Mouse (Mus musculus): Measurements from ENCODE around the gene Hfe2. TPM values are rescaled to one million over a fixed set of nuclear protein-coding genes. Genes with fewer than 3 reads are reported as not detected.
"Not testable (repeated sequence)": the region's sequence is repeated elsewhere in the genome, so short reads cannot be mapped to it uniquely, and the experiment has no call there.

Hfe2 gene
- 1.3 and 1.7 TPM in 2 replicates for polyA plus RNA-seq (2014; fragmentation: Nextera tagmentation; extraction: Ambion mirVana)

DNA sequence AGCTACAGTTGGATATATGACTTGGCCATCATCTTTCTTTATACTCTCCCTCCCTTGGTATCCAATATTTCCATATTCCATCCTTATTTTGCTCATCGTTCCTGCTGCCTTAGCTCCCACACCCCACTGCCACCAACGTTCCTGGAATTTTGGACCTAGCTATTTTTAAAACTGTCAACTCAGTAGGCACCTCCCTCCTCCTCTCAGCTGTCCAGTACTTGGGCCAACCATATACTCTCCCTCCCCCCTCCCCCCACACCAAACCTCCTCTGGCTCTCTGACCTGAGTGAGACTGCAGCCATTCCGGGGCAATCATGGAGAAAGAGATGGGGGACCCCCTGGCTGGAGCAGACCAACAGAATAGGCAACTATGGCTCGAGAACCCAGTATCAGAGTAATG lies at the start of gene Hfe2:
Hfe2 (plus strand) TSS at position 259 of the 400 bp plus-strand sequence.
- DNase-seq (ENCODE audit: low spot score, missing footprints): no peak
- no peak for ATAC-seq (ENCODE audit: low FRiP score)
- Histone ChIP-seq H3K4me3 (ENCODE audit: low read depth, low read length) (no peak within 1 kb of the TSS), H3K4me1 (ENCODE audit: control insufficient read depth, insufficient read depth, low read length) (peaks cover 6% of the 10 kb centered on the region; the same call in 1 of the 2 replicates), H3K9me3 (ENCODE audit: control insufficient read depth, low read length) (no peaks in the 10 kb centered on the region), H3K27ac (ENCODE audit: low read depth, low read length) (no peak within 1 kb of the TSS), H3K4me2 (no peak within 1 kb of the TSS), H3K9ac (ENCODE audit: low read length) (no peak within 1 kb of the TSS), H3K27me3 (ENCODE audit: control insufficient read depth, insufficient read depth, low read length) (peaks cover 19% of the 10 kb centered on the region), H3K36me3 (ENCODE audit: control insufficient read depth, insufficient read depth, low read length) (no peaks in the 10 kb centered on the region)
- 88% methylated on average over 4 of the region's 4 CpGs for WGBS

DNA sequence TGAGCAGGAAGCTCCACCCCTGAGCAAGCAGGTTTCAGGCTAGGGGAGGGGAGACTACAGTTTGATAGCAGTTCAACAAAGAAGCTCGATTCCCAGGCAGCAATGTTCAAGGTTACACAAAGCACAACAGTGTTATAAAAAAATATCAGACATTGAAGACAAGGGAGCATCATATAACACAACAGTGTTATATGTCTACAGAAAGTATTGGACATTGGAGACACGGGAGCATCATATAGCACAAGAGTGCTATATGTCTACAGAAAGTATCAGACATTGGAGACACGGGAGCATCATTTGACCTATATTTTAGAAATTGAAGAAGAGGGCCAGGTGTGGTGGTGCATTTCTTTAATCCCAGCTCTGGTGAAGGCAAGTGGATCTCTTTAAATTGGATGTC lies 47.9 kb upstream of the Hfe2 start:
- no peak for ATAC-seq (ENCODE audit: low FRiP score)
- 49% methylated on average over 3 of the region's 3 CpGs for WGBS

DNA sequence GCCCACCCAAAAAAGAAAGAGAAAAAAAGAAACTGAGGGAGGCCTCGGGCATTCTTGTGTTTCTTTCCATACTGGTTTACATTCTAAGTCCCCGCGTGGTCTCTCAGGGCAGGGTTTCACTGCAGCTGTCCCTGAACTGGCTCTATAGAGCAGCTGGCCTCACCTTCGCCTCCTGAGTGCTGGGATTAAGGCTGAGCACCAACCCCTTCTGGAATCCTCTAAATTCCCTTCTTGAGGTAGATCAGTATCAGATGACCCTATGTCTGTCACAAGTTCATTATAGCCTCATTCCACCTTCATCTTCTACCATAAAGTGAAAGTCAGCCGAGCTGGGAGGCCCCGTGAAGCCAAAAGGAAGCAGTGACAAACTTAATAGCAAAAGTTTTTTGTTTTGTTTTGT lies 47.4 kb upstream of the Hfe2 start:
- H3K4me2 ChIP-seq: no peak overlapping the region
- H3K36me3 ChIP-seq (ENCODE audit: control insufficient read depth, insufficient read depth, low read length): no peaks in the 10 kb centered on the region
- peak; percentile 81 for DNase-seq (ENCODE audit: low spot score, missing footprints)
- no peak overlapping the region for H3K27ac ChIP-seq (ENCODE audit: low read depth, low read length)
- no peak overlapping the region for H3K4me3 ChIP-seq (ENCODE audit: low read depth, low read length)
- no peaks in the 10 kb centered on the region for H3K9me3 ChIP-seq (ENCODE audit: control insufficient read depth, low read length)
- H3K9ac ChIP-seq (ENCODE audit: low read length): no peak overlapping the region
- WGBS: 62% methylated on average over 6 of the region's 6 CpGs
- ATAC-seq (ENCODE audit: low FRiP score): no peak
- peaks cover 5% of the 10 kb centered on the region for H3K4me1 ChIP-seq (ENCODE audit: control insufficient read depth, insufficient read depth, low read length)
- peaks cover 35% of the 10 kb centered on the region for H3K27me3 ChIP-seq (ENCODE audit: control insufficient read depth, insufficient read depth, low read length)

More for the DNA sequence above, 47.9 kb upstream of the Hfe2 start:
- no peak overlapping the region for H3K4me3 ChIP-seq (ENCODE audit: low read depth, low read length)
- H3K36me3 ChIP-seq (ENCODE audit: control insufficient read depth, insufficient read depth, low read length): no peaks in the 10 kb centered on the region
- no peaks in the 10 kb centered on the region for H3K9me3 ChIP-seq (ENCODE audit: control insufficient read depth, low read length)
- H3K9ac ChIP-seq (ENCODE audit: low read length): no peak overlapping the region
- no peak overlapping the region for H3K4me2 ChIP-seq
- H3K27me3 ChIP-seq (ENCODE audit: control insufficient read depth, insufficient read depth, low read length): peaks cover 35% of the 10 kb centered on the region
- DNase-seq (ENCODE audit: low spot score, missing footprints): peak; percentile 72
- no peak overlapping the region for H3K27ac ChIP-seq (ENCODE audit: low read depth, low read length)
- H3K4me1 ChIP-seq (ENCODE audit: control insufficient read depth, insufficient read depth, low read length): peaks cover 5% of the 10 kb centered on the region

DNA sequence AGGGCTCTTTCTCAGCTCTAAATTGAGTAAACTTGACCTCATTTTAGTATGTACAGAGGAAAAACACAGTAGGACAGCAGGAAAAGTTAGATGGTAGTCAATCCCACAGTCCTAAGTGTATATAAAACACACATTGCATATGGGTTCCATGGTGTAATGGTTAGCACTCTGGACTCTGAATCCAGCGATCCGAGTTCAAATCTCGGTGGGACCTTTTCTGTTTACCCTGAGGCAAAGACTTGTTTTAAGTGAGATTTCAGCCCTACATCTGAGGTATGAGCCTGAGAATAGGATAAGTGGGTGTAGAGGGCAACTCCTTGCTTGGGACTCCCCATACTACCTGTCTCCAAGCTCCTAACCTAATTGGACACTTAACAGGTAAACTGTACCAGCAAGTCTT lies 45.7 kb upstream of the Hfe2 start:
- Histone ChIP-seq H3K4me1 (ENCODE audit: control insufficient read depth, insufficient read depth, low read length) (peaks cover 5% of the 10 kb centered on the region), H3K36me3 (ENCODE audit: control insufficient read depth, insufficient read depth, low read length) (no peaks in the 10 kb centered on the region), H3K4me2 (no peak overlapping the region), H3K27me3 (ENCODE audit: control insufficient read depth, insufficient read depth, low read length) (peaks cover 31% of the 10 kb centered on the region), H3K9me3 (ENCODE audit: control insufficient read depth, low read length) (no peaks in the 10 kb centered on the region), H3K27ac (ENCODE audit: low read depth, low read length) (no peak overlapping the region), H3K4me3 (ENCODE audit: low read depth, low read length) (no peak overlapping the region), H3K9ac (ENCODE audit: low read length) (no peak overlapping the region)
- ATAC-seq (ENCODE audit: low FRiP score): no peak
- WGBS: 31% methylated on average over 3 of the region's 3 CpGs
- DNase-seq (ENCODE audit: low spot score, missing footprints): peak; percentile 65

DNA sequence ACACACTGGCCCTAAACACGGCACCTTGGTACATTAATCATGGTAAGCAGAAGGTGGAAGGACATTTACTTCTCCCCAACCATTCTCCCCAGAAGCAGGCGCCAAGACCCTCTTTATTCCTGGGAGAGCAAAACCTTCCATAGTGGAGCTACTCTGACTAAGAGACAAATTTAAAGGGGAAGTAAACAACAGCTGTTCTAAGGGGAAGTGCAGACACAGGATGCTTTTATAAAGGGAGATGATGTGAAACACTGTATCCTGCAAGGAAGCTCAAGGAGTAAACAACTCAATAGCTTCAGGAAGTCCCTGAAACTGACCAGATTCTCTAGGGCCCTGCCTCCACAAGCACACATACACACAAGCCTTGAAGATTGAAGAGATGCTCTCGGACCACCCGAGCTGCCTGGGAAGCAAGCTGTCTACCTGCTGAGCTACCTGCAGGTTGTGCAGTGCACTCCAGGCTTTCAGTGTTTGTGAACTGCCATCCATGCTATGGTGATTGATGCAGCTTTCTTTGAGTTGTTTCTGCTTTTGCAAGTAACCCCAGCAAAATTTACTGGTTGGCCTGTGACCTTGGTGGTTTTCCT lies 44.2 kb upstream of the Hfe2 start:
- Histone ChIP-seq H3K4me3 (ENCODE audit: low read depth, low read length) (no peak overlapping the region), H3K36me3 (ENCODE audit: control insufficient read depth, insufficient read depth, low read length) (no peaks in the 10 kb centered on the region), H3K27ac (ENCODE audit: low read depth, low read length) (no peak overlapping the region), H3K9me3 (ENCODE audit: control insufficient read depth, low read length) (no peaks in the 10 kb centered on the region), H3K27me3 (ENCODE audit: control insufficient read depth, insufficient read depth, low read length) (peaks cover 20% of the 10 kb centered on the region), H3K4me2 (no peak overlapping the region), H3K4me1 (ENCODE audit: control insufficient read depth, insufficient read depth, low read length) (no peaks in the 10 kb centered on the region), H3K9ac (ENCODE audit: low read length) (no peak overlapping the region)
- DNase-seq (ENCODE audit: low spot score, missing footprints): peak; percentile 77
- ATAC-seq (ENCODE audit: low FRiP score): no peak
- 90% methylated on average over 4 of the region's 4 CpGs for WGBS

DNA sequence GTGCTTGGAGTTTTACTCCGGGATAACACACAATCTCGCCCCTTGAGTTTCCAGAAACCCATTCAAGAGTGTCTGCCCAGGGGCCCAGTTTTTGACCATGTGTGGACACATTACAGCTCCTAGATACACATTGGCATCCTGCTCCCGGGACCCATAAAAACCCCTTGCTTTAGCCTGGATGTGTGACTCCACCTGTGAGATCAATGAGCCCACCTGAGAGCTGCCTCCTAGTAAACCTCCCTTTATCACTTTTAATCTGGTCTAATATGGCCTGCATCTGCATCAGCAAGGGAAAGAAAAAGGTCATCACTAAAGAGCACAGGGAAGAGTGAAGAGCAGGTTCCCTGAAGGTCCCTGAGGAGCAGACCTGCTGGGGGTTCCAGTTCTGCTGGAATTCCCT lies 43.1 kb upstream of the Hfe2 start:
- Histone ChIP-seq H3K4me1 (ENCODE audit: control insufficient read depth, insufficient read depth, low read length) (no peaks in the 10 kb centered on the region), H3K27me3 (ENCODE audit: control insufficient read depth, insufficient read depth, low read length) (peaks cover 12% of the 10 kb centered on the region), H3K4me3 (ENCODE audit: low read depth, low read length) (no peak overlapping the region), H3K9ac (ENCODE audit: low read length) (no peak overlapping the region), H3K4me2 (no peak overlapping the region), H3K9me3 (ENCODE audit: control insufficient read depth, low read length) (no peaks in the 10 kb centered on the region), H3K36me3 (ENCODE audit: control insufficient read depth, insufficient read depth, low read length) (no peaks in the 10 kb centered on the region), H3K27ac (ENCODE audit: low read depth, low read length) (no peak overlapping the region)
- WGBS: 83% methylated on average over 3 of the region's 3 CpGs
- peak; percentile 70 for DNase-seq (ENCODE audit: low spot score, missing footprints)
- no peak for ATAC-seq (ENCODE audit: low FRiP score)

DNA sequence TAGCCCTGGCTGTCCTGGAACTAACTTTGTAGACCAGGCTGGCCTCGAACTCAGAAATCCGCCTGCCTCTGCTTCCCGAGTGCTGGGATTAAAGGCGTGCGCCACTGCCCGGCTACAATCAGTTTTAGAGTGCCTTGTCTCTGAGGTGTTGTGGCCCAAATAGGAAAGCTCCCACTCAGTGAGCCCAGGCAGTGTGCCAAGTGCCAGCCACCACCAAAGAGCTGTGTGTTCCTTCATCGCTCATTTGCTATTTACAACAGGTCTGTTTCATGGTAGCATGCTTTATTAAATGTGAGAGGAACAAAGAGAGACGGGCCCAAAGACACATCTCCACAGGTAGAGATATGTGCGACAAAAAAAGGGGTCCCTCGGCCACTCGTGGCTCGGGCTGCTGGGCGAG lies 42.5 kb upstream of the Hfe2 start:
- Histone ChIP-seq H3K4me3 (ENCODE audit: low read depth, low read length) (no peak overlapping the region), H3K4me2 (no peak overlapping the region), H3K4me1 (ENCODE audit: control insufficient read depth, insufficient read depth, low read length) (0 out of 2 replicates have a peak, but pooled peaks cover 2% of the 10 kb centered on the region), H3K9ac (ENCODE audit: low read length) (no peak overlapping the region), H3K27ac (ENCODE audit: low read depth, low read length) (no peak overlapping the region), H3K9me3 (ENCODE audit: control insufficient read depth, low read length) (no peaks in the 10 kb centered on the region), H3K27me3 (ENCODE audit: control insufficient read depth, insufficient read depth, low read length) (peaks cover 6% of the 10 kb centered on the region; the same call in 1 of the 2 replicates), H3K36me3 (ENCODE audit: control insufficient read depth, insufficient read depth, low read length) (no peaks in the 10 kb centered on the region)
- WGBS: 91% methylated on average over 13 of the region's 13 CpGs
- DNase-seq (ENCODE audit: low spot score, missing footprints) (peak; percentile 74), ATAC-seq (ENCODE audit: low FRiP score) (no peak)

DNA sequence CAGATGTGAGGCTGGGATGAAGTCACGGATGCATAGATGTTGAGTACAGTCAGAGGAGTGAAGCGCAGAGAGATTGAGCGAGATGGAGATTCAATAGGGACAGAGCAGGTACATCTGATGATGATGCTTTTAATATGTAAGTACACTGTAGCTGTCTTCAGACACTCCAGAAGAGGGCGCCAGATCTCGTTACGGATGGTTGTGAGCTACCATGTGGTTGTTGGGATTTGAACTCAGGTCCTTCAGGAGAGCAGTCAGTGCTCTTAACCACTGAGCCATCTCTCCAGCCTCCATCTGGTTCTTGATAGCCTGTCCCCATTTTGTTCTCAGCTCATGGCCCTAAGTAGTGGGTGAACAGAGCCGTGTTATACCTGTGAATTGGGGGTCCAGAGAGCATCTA lies 41.9 kb upstream of the Hfe2 start:
- H3K36me3 ChIP-seq (ENCODE audit: control insufficient read depth, insufficient read depth, low read length); H3K4me2 ChIP-seq; H3K27me3 ChIP-seq (ENCODE audit: control insufficient read depth, insufficient read depth, low read length); H3K9me3 ChIP-seq (ENCODE audit: control insufficient read depth, low read length); ATAC-seq (ENCODE audit: low FRiP score); H3K4me1 ChIP-seq (ENCODE audit: control insufficient read depth, insufficient read depth, low read length); H3K4me3 ChIP-seq (ENCODE audit: low read depth, low read length); H3K27ac ChIP-seq (ENCODE audit: low read depth, low read length); H3K9ac ChIP-seq (ENCODE audit: low read length): not testable (repeated sequence)
- DNase-seq (ENCODE audit: low spot score, missing footprints): peak; percentile 56
- WGBS: 42% methylated on average over 7 of the region's 7 CpGs

DNA sequence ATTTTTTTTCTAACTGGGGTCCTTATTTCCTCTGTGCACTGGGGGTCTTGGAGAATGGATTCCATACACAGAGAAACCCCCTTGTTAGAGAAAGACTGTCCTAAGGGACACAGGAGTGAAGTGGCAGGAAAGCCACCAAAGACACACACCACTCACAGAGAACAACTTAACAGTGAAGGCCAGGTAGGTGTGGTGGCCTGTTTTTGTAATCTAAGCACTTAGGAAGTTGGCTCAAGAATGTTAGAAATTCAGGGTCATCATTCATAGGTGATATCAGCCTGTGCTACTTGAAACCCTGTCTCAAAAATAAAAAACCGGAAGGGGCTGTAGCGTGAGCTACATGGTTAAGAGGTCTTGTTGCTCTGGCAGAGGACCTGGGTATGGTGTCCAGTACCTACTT lies 41.0 kb upstream of the Hfe2 start:
- H3K9me3 ChIP-seq (ENCODE audit: control insufficient read depth, low read length): no peaks in the 10 kb centered on the region
- H3K27me3 ChIP-seq (ENCODE audit: control insufficient read depth, insufficient read depth, low read length): peaks cover 2% of the 10 kb centered on the region; the same call in 1 of the 2 replicates
- no peak overlapping the region for H3K9ac ChIP-seq (ENCODE audit: low read length)
- WGBS: 95% methylated on average over 2 of the region's 2 CpGs
- DNase-seq (ENCODE audit: low spot score, missing footprints) (peak; percentile 57), ATAC-seq (ENCODE audit: low FRiP score) (no peak)
- no peak overlapping the region for H3K27ac ChIP-seq (ENCODE audit: low read depth, low read length)
- H3K4me1 ChIP-seq (ENCODE audit: control insufficient read depth, insufficient read depth, low read length): peaks cover 5% of the 10 kb centered on the region; the same call in 1 of the 2 replicates
- H3K36me3 ChIP-seq (ENCODE audit: control insufficient read depth, insufficient read depth, low read length): no peaks in the 10 kb centered on the region
- no peak overlapping the region for H3K4me2 ChIP-seq
- H3K4me3 ChIP-seq (ENCODE audit: low read depth, low read length): no peak overlapping the region

Measured in midbrain, embryonic 11.5 days (tissue).